ENCODE assay signal across 14 mouse cellular contexts in the genomic region with DNA sequence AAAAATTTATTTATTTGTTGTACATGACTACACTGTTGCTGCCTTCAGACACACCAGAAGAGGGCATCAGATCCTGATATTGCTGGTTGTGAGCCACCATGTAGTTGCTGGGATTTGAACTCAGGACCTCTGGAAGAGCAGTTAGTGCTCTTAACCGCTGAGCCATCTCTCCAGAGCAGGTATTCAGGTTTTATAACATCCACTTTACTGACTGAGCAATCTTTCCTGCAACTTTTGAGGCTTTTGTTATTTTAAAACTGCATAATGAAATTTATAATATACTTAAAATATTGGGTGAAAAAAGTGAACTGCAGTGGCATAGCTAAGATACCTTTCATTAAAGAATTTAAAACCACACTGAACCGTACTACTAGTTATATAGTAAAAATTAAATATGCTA.
"Had no signal": no experiment of that assay in that cellular context is flagged by ENCODE, and none has a peak within 500 bp of the region (broad histone marks: within the 10 kb centered on the region; RNA-seq: fewer than 3 reads in every experiment).

No protein-coding gene starts in this region.

- H3K27me3 ChIP-seq: stomach, embryonic 15.5 days had no signal

- H3K9ac ChIP-seq: neural tube, embryonic 15.5 days; stomach, embryonic 15.5 days had no signal

- H3K27ac ChIP-seq: neural tube, embryonic 15.5 days; stomach, embryonic 15.5 days had no signal

- DNase-seq: retina, postnatal 1 day; right cerebral cortex, adult 18-20 months; right cerebral cortex, postnatal 14 days; right cerebral cortex, postnatal 25 days; right cerebral cortex, postnatal 4 days; spleen, adult 18-20 months; thymus, adult 18-20 months; thymus, adult 2 months; thymus, postnatal 14 days; thymus, postnatal 25 days; thymus, postnatal 36 days; thymus, postnatal 4 days had no signal

- H3K36me3 ChIP-seq: neural tube, embryonic 15.5 days; stomach, embryonic 15.5 days had no signal

- H3K9me3 ChIP-seq: neural tube, embryonic 15.5 days; stomach, embryonic 15.5 days had no signal

- H3K4me2 ChIP-seq: neural tube, embryonic 15.5 days; stomach, embryonic 15.5 days had no signal

- H3K4me3 ChIP-seq: neural tube, embryonic 15.5 days; stomach, embryonic 15.5 days had no signal
